Mouse (Mus musculus) activated CD4-positive, CD25-positive, alpha-beta regulatory T cell, adult 4 months (primary cell): Measurements from ENCODE around the gene Slc43a2. TPM values are rescaled to one million over a fixed set of nuclear protein-coding genes. Genes with fewer than 3 reads are reported as not detected.

Source experiments
- ATAC-seq: one replicate; pipeline ENCODE4 v1.8.0; 2017
- polyA plus RNA-seq, 2 experiments: library from polyadenylated mRNA; unstranded; fragments of 100-300 nt; shearing (Covaris generic); gene quantifications; one replicate each; pipeline ENCODE4 v1.2.1; 2017

The Slc43a2 gene
- polyA plus RNA-seq, 2 experiments from 2014 or later: 18.3 to 18.7 TPM

DNA sequence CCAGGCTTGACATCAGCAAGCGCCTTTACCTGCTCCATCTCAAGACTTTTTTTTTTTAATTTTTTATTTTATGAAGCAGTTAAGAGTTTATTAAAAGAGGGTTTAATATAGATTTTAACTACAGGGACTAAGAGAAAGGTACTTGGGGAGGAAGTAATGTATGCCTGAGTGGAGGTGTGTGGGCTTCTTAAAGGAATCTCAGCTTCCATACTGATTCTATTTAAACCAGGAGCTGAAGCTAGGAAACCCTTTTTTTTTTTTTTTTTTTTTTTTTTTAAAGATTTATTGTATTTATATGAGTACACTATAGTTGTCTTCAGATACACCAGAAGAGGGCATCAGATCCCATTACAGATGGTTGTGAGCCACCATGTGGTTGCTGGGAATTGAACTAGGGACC is 83.3 kb downstream of the Slc43a2 start:
- ATAC-seq: no peak

DNA sequence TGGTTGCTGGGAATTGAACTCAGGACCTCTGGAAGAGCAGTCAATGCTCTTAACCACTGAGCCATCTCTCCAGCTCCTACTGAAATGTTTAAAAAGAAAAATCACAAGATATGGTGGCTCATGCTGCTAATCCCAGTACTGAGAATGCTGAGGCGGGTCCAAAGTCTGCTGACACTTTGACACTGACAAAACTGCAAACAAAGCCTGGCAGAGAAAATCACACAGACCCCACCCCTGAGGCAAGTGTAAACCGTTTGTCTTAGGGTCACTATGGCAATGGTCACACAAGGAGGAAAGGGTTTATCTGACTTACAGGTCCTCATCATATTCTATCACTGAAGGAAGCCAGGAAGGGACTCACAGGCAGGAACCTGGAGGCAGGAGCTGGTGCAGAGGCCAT is 84.1 kb downstream of the Slc43a2 start:
- ATAC-seq: no peak

DNA sequence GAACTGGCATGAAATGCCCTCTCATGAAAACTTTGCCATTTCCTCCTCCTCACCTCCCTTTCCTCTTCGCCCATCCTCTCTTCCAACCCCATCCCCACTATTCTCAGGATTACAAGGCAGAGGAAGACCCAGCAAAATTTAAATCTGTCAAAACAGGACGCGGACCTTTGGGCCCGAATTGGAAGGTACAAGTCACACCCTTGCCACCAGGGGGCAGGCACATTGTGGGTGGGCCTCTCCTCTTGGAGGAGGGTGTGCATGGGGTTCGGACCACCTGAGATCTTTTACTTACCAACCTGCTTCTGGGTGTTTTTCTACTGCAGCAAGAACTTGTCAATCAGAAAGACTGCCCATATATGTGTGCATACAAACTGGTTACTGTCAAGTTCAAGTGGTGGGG is 87.6 kb downstream of the Slc43a2 start:
- ATAC-seq: no peak

DNA sequence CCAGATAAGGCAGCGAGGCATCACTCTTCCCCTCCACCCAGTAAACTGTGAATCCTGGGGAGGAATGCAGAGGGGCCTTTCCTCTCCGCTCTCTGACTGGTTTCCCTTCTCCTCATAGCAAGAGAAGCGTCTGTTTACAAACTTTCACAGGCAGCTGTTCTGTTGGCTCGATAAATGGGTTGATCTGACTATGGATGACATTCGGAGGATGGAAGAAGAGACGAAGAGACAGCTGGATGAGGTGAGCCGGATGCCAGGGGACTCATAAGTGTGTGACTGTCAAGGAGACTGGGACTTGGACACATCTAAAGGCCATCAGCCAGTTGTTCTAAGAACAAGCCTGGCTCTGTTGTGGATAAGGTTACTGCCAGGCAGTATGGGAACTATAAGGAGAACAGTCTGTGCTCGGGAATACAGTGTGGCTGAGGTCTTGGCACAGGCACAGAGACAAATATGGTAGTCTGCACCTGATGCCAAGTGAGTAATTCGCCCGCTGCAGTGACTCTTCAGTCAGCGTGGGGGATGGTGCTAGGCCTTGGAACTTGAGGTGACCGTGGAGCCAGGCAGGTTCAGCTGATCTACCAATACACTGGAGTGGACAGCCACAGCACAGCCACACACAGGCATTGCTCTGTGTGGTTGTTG is 88.8 kb downstream of the Slc43a2 start:
- no peak for ATAC-seq

DNA sequence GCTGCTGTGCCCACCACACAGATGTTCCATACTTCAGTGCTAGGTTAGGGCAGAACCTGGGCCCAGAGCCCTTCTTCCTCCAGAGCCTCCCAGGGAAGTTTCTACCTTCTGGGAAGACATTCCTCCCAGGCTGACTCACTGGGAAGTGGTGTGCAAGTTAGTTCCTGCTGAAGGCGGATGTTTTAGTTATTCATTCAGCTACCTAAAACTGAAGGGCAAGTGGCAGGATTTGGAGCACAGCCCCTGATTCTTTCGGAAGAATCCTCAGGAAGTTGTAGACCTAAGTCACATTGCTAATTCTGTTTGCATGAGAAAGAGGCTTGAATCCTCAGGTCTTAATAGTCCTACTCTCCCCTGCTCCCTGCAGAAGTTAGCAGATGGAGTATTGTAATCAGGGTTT is 89.9 kb downstream of the Slc43a2 start:
- ATAC-seq: no peak

DNA sequence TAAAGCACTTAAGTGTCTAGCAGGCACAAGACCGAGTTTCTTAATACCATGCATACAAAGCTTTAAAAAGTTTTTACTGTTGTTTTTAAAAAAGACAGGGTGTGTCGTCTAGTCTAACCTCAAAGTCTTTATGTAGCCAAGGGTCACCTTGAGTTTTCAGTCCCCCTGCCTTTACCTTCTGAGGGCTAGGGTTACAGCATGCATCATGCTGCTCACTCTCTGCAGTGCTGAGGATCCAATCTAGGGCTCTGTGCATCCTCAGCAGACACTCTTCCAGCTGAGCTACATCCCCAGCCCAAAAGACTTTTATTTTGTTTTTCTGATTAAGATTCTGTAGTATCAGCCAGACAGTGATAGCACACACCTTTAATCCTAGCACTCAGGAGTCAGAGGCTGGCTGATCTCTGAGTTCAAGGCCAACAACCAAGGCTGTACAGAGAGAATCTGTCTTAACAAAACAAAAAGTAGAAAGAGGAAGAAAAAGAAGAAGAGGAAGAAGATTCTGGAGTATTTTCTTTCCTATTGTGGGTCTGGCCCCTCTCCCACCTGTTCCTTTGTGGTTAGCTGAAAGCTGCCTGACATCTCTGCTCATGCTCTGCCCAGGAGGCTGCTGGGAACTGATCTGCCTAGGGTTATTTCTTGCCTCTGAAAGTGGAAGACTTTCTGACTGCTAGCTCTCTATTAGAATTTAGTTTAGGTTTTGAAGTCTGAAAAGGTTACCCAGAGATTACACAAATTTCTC is 91.3 kb downstream of the Slc43a2 start:
- ATAC-seq: no peak

DNA sequence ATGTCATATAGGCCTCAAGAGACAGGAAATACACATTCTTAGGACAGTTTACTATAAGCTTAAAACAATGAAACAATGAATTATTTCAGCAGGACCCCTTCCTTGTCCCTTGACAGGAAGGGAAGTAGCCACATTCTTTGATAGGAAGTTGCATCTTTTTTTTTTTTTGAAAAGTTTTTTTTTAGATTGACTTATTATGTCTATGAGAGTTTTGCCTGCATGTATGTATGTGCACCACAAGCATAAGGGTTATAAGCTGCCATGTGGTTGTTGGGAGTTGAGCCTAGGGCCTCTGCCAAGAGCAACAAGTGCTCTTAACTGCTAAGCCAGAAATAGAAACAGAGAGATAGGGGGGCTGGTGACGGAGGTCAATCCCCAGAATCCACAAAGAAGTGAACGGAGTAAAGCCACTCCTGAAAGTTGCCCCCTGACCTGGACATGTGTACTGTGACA is 92.6 kb downstream of the Slc43a2 start:
- ATAC-seq: no peak

DNA sequence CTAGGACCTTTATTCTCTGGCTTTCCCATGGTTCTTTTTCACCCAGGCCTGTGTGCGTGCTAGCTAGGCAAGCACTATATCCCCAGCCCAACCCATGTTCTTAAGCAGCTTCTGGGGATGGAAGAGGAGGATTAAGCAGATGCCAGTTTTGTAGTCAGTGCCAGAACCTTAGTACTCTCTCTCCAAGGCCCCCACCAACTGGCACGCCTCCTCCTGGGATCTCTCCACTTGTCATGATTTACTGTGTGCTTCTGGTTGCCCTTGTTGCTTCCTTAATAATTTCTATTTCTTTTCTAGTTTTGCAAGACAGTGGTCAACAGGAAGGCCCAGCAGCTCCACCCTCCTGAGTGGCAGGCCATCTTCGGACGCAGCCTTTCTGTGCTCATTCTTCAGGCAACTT is 94.3 kb downstream of the Slc43a2 start:
- ATAC-seq: no peak

Other genes with a start within 250 kb of the Slc43a2 start
- 100 to 1,000 TPM; 209 to 263 TPM for gene Rpa1, start 183.4 kb upstream of the Slc43a2 start, polyA plus RNA-seq
- gene Smyd4, start 183.3 kb upstream of the Slc43a2 start, polyA plus RNA-seq: 10 to 100 TPM; 14.0 to 18.7 TPM
- gene Serpinf1, start 109.0 kb upstream of the Slc43a2 start, polyA plus RNA-seq: 1 to 10 TPM; 1.8 to 3.9 TPM
- gene Serpinf2, start 92.1 kb upstream of the Slc43a2 start, polyA plus RNA-seq: not detected
- gene Wdr81, start 77.0 kb upstream of the Slc43a2 start, polyA plus RNA-seq: 1 to 10 TPM; 5.2 to 7.3 TPM
- 10 to 100 TPM in 1 of 2 experiments, 1 to 10 TPM in 1; 5.6 to 16.0 TPM for gene Tlcd2, start 70.0 kb upstream of the Slc43a2 start, polyA plus RNA-seq
- gene Prpf8, start 44.9 kb upstream of the Slc43a2 start, polyA plus RNA-seq: 10 to 100 TPM; 33.9 to 38.7 TPM
- not detected for gene Rilp, start 21.6 kb upstream of the Slc43a2 start, polyA plus RNA-seq
- gene Scarf1, start 18.2 kb upstream of the Slc43a2 start, polyA plus RNA-seq: under 1 TPM; 0.42 to 0.47 TPM
- gene Pitpna, start 56.4 kb downstream of the Slc43a2 start, polyA plus RNA-seq: 10 to 100 TPM; 24.3 to 47.6 TPM
- gene Inpp5k, start 99.3 kb downstream of the Slc43a2 start, polyA plus RNA-seq: 100 to 1,000 TPM; 109 to 120 TPM
- 10 to 100 TPM; 15.7 to 25.1 TPM for gene Myo1c, start 118.8 kb downstream of the Slc43a2 start, polyA plus RNA-seq
- gene Crk, start 147.6 kb downstream of the Slc43a2 start, polyA plus RNA-seq: 10 to 100 TPM; 12.0 to 13.8 TPM
- 100 to 1,000 TPM; 479 to 486 TPM for gene Ywhae, start 201.2 kb downstream of the Slc43a2 start, polyA plus RNA-seq